Mouse (Mus musculus): ENCODE measurements around the gene Satb1.

The Satb1 gene

DNA sequence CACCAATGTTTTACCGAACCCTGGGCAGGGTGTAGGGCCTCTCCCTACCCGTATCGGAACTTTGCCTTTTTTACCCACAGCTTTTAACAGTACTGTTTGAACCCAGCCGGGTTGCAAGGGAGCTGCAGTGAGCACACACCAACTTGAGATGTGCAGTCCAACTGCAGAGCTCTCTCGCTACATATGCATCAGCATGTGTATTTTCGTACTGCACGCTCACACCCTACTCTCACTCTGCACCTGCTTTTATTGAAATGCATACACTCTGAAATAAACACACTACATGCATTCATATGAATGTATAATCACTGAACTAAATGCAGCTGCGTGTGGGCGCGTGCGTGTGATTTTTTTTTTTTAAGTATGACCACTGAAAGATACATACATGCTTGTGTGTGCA lies 53.1 kb downstream of the Satb1 start:
- CTCF ChIA-PET, result no interaction called here

DNA sequence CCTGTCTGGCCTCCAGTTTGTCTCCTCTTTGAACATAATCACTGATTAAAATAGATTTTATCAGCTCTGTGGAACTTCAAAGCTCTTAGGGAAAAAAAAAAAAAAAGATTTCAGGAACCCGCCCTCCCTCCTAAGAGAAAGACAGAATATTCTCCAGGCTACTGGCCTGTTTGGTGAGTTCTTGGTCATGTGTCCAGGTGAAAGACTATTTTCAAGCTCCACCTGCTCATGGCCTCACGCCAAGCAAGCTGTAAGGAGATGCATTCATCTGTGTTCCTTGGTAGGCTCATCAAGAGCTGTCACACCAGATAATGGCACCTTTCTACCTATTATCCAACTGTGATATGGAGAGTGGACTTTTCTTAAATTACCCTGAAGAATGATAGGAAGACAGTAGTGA lies 54.1 kb downstream of the Satb1 start:
- CTCF ChIA-PET, result no interaction called here

DNA sequence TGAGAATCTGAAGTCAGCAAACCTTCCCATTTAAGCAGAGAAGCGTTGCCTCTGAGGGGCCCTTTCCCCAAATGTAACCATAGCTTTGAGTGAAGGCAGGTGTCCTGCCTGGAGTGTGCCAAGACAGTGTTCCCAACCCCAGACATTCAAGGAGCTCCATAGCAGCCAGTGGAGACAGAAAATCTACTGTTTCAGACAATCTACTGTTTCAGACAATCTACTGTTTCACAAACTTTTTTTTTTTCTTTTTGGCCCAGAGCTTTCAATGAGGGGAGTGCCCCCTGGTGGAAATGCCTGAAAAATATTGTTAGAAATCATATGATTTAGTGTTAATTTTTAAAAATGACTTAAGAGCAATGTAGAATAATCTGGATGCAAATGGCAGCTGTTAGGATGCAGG lies 55.3 kb downstream of the Satb1 start:
- CTCF ChIA-PET, result interaction anchor here (0.6 kb wide), 1 partner anchor 14 kb away, joined by 5 read pairs; no protein-coding TSS in a partner anchor

DNA sequence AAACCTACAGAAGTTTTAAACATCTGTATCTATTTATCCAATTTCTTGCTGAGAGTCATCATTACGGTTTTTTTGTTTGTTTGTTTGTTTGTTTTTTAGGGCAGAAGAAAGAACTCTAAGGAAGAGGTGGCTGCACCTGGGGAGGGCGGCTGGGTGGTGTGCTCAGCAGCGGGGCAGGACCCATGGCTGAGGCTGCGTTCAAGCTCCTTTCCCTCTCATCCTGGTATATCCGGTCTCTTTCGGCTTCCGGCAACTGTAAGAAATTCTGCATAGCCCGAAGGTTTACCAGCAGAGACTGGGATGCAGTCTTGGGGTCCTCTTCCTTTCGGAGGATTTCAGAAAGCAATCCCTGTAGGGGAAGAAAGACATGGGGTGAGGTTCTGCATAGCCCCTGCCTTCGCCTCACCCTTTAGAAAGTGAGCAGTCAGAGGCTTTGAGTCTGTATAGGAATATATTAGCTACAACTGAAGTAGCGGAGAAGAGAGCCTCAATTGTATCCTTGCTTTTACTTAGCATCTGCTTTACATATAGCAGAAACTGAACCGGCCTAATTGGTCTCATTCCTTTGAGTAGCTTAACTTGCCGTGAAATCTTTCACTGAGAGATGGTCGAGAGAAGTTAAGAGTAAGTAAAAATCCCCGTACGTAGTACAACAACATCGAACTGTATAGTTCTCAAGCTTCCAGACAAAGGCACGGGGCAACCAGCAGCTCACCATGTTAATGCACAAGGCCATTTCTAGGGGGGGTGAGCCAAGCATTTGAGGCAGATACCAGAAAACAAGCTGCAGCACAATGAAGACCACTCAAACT lies 57.8 kb downstream of the Satb1 start:
- CTCF ChIA-PET, result interaction anchor here (0.5 kb wide), 1 partner anchor 1481 kb away, joined by 14 read pairs; no protein-coding TSS in a partner anchor

DNA sequence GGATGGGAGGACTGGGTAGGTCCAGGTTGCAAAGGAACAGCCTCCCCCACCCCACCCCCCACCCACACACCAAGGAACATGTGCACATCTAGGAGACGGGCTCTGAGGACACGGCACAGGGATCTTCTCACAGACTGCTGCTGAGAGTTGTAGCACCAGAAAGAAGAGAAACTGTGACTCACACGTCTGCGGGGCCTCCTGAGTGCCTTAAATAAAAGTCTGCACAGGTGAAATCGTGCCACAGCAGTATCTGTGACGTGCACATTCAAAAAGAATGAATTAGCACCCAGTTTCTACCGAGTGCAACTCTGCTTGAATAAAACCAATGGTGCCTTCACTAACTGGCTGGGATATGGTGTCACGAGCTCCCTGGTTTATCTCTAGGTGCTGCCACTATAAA lies 69.5 kb downstream of the Satb1 start:
- CTCF ChIA-PET, result no interaction called here

DNA sequence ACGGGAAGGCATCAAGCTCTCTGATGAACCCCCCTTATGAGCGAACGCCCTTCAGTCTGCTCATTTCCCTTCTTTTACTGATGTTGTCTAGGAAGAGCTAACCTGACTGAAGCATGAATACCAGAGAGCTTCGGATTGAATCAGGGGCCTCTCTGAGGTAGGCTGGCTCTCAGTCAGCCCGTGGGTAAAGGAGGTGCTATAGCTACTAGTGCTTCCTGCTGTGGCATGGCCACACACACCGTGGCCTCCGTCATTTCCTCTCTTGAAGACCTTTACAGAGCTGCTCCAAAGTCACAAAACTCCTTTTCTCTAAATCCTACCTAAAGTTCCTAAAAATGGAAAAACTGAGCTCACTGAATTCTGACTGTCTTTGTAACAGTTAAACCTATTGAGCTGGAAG lies 70.6 kb downstream of the Satb1 start:
- CTCF ChIA-PET, result no interaction called here

DNA sequence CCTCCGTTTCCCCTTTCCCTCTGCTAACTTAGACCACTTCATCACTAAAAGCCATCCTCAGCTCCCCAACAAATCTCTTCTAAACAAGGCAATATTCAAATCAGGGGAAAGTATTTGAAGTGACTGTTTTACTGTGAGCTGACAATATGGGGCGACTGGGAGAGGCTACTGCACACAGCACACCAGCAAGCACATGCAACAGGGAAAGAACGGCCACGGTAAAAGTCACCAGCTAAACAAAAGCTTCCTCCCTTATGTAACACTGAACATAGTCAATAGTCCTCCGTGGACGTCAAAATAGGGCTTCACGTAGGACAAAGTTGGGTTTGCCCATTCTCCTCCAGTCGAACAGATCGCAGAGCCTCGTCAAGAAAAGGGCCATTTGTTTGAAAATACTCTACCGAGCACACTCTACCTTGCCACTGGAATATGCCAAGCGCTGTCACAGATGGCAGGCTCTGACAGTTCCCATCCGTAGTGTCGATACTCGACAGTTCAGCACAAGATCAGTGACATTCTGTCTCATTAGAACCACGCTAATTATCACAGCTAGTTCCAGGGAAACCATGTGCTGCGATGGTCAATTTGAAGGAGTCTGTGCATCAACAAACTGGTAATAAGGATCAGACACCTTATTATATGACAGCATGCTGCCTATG lies 72.0 kb downstream of the Satb1 start:
- CTCF ChIA-PET, result no interaction called here

DNA sequence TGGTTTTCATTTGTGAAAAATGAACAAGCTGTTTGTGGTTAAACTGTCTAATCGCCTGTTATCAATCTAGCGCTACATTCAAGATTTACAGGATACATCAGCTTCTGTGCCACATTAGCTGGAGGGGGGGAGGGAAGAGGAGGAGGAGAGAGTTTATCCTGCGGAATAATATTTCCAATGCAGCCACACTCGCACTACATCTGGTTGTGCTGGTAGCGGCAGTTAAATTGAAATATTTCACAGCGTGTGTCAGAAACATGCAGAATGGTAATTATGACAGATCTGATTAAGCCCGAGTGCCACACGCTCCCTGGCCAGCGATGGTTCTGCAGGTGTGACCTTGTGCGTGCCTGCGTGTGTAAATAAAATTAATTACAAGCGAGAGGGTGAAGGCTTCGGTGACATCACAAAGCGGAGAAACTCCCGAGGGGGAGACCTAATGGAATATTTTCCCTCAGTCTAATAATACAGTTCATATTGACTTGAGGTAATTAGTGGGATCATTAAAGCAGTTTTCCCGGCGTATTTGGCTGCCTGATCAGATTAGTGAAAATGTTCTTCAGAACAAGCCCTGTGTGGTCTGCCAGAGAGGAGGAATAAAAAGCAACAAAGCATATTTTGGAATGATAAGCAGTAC lies 72.7 kb downstream of the Satb1 start:
- CTCF ChIA-PET, result interaction anchor here (0.6 to 0.7 kb wide), 2 partner anchors 57 to 1808 kb away, joined by 3 to 4 read pairs; no protein-coding TSS in a partner anchor

DNA sequence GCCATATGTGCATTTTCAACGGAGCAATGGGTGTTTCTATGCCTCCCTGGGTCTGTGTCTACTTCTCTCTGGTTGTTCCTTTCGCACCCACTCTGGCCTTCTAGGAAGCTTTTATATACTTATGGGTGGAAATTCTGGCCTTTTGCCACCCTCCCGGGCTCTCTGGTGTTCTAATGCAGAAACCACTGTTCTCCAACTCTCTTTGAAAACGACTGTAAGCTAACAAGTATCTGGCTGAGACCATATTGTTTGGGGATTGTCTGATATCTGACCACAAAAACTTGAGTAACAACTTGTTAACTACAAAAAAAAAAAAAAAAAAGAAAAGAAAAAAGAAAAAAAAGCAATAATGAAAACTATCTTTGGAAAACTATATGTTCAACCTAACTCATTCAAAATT lies 73.6 kb downstream of the Satb1 start:
- CTCF ChIA-PET, result interaction anchor here (0.7 kb wide), 1 partner anchor 12 kb away, joined by 6 read pairs; no protein-coding TSS in a partner anchor

DNA sequence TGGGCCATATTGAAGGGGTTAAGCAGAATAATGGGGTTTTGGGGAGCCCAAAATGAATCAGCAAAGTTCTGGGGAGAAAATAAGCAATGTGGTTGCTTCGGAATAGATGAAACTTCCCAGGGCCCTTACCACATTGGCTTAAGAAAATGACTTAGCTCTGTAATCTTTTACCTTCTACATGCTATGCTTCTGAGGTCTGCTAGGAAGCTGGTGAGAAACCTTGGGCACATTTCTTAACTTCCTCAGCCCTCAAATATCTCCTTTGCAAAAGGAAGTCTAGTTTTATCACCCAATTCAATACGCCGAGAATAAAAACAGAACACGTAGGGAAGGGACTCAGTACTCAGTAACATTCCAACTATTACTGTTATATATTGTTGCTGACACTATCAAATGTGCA lies 80.9 kb downstream of the Satb1 start:
- CTCF ChIA-PET, result no interaction called here

DNA sequence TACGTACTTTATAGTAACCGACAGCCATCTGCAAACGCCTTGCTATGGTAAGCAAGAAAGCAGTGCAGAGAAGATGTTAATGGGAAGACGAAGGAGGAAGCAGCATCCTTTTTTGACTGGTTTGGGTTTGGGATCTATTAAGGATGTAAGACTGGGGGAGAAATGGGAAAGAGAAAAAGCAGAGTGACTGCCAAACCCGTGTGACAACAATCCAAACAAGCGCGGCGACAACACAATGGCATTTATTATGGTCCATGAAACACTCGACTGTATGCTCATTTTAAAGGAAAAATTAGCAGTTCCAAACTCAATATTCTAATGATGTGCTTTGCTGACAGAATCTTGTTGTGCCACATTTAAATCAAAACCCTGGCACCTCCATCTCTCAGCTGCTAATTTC lies 85.9 kb downstream of the Satb1 start:
- CTCF ChIA-PET, result no interaction called here

DNA sequence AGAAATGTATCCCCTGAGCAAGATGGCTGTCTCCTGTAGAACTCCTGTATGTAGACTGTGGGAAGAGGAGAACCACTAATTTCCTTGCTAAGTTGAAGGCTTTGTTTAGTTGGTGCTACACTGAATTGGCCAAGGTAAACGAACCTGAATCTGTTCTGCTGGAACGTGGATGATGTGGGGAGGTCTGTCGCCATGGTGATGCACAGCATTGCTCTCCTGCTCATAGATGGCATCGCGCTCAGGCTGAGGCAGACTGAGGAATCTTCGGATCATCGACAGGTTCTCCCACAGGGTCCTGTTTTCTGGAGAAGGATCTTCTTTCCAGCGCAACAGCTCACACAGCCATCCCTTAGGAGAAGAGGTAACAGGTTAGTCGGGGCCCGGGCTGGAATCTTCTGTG lies 90.6 kb downstream of the Satb1 start:
- CTCF ChIA-PET, result no interaction called here

DNA sequence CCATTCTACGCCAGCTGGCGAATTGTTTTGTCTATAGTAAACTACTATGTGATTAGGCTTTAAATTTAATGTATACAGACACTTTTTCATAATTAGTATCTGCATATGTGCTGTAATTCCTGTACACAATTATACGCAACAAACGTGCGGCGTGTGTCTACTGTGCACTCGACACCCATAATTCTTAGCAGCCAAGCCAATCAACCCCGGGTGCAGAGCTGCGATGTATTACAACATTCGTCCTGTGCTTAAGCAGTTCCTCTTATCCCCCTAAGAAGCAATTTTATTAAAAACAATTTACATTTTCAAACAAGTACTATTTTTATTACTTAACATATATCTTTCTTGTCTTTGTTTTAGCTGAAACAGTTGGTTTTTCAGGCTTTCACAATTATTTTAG lies 92.0 kb downstream of the Satb1 start:
- CTCF ChIA-PET, result no interaction called here

DNA sequence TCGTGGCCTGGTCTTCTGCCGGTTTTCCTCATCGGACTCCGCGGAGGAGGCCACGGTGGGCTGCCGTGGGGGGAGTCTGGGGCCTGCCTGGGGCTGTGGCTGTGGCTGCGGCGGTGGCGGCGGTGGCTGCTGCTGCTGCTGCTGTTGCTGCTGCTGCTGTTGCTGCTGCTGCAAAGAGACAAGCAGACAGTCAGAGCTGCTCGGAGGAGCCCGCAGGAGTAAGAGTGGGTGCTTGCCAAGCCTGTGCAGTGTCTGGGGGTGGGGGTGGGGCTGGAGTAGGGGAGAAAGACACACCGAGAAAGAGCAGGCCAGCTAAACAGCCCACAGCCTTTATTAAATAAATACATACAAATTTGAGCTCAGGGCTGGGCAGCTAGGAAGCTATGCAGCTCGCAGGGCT lies 92.8 kb downstream of the Satb1 start:
- CTCF ChIA-PET, result no interaction called here

DNA sequence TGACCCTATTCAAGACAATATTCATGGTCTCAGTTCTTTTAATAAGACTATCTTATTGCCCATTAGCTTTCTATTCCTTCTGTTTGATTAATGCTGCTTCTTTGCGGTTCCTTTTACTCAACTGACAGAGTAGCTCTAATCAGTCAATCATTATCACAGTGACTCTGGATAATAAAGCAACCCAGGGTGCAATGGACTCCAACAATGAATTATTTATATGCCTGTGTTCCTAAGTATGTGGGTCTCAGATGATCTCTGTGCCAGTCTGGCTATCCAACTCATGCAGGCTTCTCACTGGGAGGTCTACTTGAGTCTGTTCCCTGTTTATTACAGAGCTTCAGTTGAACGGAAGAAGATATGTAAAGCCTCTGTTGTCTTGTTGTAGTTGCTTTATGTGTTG lies 108.6 kb downstream of the Satb1 start:
- CTCF ChIA-PET, result no interaction called here

DNA sequence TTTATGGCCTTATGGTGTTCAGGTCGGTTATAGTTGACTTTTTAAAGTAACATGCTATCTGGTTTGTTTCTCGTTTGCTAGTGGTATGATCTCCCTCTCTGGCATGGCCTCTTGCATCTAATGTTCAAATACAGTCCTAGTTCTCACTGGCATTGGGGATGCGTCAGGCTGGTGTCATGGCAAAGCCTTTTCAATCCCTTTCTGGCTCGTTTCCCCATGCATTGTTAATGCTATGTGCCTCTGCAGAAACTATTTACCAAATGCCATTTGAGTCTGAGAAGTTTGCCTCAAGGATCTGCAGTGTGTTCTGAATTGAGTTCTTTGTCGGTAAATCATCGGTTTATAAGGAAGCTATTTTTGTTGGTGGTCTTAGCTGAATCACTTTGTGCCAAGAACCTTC lies 137.4 kb downstream of the Satb1 start:
- CTCF ChIA-PET, result no interaction called here

DNA sequence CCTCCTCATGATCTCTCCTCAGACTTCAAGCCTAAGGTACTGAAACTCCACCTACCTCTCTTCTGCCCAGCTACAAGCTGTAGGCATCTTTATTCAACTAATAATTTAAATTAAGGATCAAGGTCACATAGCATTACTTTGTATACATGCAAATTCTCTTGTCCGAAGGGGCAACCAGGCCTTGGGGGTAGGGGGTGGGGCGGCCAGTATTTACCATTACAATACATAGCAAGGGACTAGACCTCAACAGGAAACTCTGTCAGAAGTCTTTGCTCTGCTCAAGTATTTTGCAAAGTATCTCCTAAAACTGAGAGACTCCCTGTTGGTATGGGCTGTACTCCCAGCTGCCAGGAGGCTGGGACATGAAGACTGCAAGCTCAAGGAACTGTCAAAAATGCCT lies 137.8 kb downstream of the Satb1 start:
- CTCF ChIA-PET, result no interaction called here

DNA sequence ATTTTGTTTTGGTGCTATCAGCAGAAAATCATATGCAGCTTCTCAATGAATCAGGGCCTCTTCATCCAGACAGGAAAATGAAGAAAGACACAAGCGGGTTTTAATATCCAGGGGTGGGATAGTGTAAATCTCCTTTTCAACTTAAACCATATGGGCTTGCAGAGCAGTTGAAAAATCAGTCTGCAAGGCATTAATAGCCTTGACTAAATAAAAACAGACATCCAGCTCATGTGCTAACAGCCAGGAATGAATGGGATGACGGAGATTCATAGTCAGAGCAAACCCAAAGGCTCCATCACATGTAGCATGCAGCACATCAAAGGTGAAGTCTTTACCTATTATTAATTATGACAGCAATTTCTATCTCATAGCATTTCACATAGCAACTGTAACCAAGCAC lies 142.6 kb downstream of the Satb1 start:
- CTCF ChIA-PET, result no interaction called here

DNA sequence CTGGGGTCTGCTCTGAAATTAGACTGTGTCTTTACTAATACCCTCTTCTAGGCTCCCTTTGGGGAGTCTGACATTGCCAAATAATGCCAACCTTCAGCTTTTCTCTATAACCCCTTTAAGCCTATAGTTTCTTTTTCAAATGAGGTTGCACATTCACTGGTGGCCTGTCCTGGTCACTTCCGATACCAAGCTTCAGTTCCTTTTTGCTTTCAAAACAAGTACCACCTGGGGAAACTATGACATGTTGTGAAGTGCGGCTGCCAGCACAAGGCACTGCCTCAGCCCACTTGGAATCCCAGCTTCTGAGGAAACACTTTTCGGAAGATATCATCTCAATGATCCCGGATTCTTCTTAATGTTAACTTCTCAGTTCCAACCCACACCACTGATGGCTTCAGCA lies 145.9 kb downstream of the Satb1 start:
- CTCF ChIA-PET, result no interaction called here

Data from spleen, embryonic (tissue).